Mouse (Mus musculus) olfactory bulb, adult 2 months (tissue): ENCODE results near the gene Myo9b.

Source experiments
- CTCF ChIP-seq: fragments of 200-500 bp; IDR thresholded peaks from 2 replicates; pipeline ENCODE4 v1.5.1; 2012; ENCODE audit warnings: low read depth, mild to moderate bottlenecking, low read length, moderate library complexity; ENCODE audit not compliant: insufficient read depth
- POLR2A ChIP-seq: fragments of 200-500 bp; IDR thresholded peaks from 2 replicates; pipeline ENCODE4 v1.6.1; 2012; ENCODE audit warnings: mild to moderate bottlenecking, low read depth, low read length, moderate library complexity; ENCODE audit not compliant: insufficient read depth

GRCm38 (mm10) chr8:71375581-71376422, 103.3 kb downstream of the Myo9b start:
- TF ChIP-seq CTCF (no peak), POLR2A (no peak)
